Comparison of ENCODE assay signal across 14 mouse cellular contexts in genomic region chr1:82135761-82136331, GRCm38 (mm10).
DNase-seq lines count a peak whose midpoint lies in the region; ATAC-seq lines count a peak whose summit lies in the region.
"Had no signal": no experiment of that assay in that cellular context is flagged by ENCODE, and none has a peak within 500 bp of the region (broad histone marks: within the 10 kb centered on the region; RNA-seq: fewer than 3 reads in every experiment).

No protein-coding gene starts in this region.

- peak; percentile 28 for DNase-seq in heart, postnatal 4 days
- DNase-seq in heart, postnatal 14 days = no peak
- peak; percentile 8 for DNase-seq in retina, postnatal 1 day
- DNase-seq in retina, embryonic 14.5 days (ENCODE audit: low spot score) = no peak
- peak; percentile 48 for DNase-seq in limb, embryonic 11.5 days (ENCODE audit: low spot score)
- no peak for DNase-seq in layer of hippocampus, postnatal 14 days (ENCODE audit: low spot score in 2 of 2)
- DNase-seq: cerebellum, adult 2 months; kidney, postnatal 10 days; lung, embryonic 14.5 days had no signal

- no peaks in the 10 kb centered on the region for H3K36me3 ChIP-seq in limb, embryonic 11.5 days (ENCODE audit: control insufficient read depth, insufficient read depth, low read length)
- H3K36me3 ChIP-seq: forebrain, embryonic 10.5 days; hindbrain, embryonic 10.5 days had no signal

- H3K9me3 ChIP-seq in limb, embryonic 11.5 days (ENCODE audit: control insufficient read depth, low read length) = no peaks in the 10 kb centered on the region
- H3K9me3 ChIP-seq: forebrain, embryonic 10.5 days; hindbrain, embryonic 10.5 days had no signal

- 23% methylated on average over 8 of the region's 8 CpGs for WGBS in limb, embryonic 11.5 days

- H3K9ac ChIP-seq in limb, embryonic 11.5 days (ENCODE audit: low read length) = no peak overlapping the region
- H3K9ac ChIP-seq: lung, embryonic 14.5 days had no signal

- no peak overlapping the region for H3K27ac ChIP-seq in limb, embryonic 11.5 days (replicated peaks; ENCODE audit: low read depth, low read length)
- H3K27ac ChIP-seq: forebrain, embryonic 10.5 days; hindbrain, embryonic 10.5 days; macrophage had no signal

- ATAC-seq in limb, embryonic 11.5 days (ENCODE audit: insufficient number of reproducible peaks, low FRiP score, low TSS enrichment, low read depth) = peak; percentile 76; the same call in 1 of the 2 replicates
- no peak for ATAC-seq in monocyte, adult 5-6 weeks (replicated peaks; ENCODE audit: insufficient number of reproducible peaks, low FRiP score, low TSS enrichment, poor library complexity, severe bottlenecking)

- no peaks in the 10 kb centered on the region for H3K4me1 ChIP-seq in limb, embryonic 11.5 days (ENCODE audit: control insufficient read depth, insufficient read depth, low read length)

- intact Hi-C loops in heart, postnatal 14 days (cut with DNase I) = no loop called here

- H3K4me3 ChIP-seq in limb, embryonic 11.5 days (ENCODE audit: low read depth, low read length) = no peak overlapping the region
- H3K4me3 ChIP-seq: forebrain, embryonic 10.5 days; hindbrain, embryonic 10.5 days had no signal

- H3K27me3 ChIP-seq in limb, embryonic 11.5 days (ENCODE audit: control insufficient read depth, insufficient read depth, low read length) = no peaks in the 10 kb centered on the region

- no peak overlapping the region for H3K4me2 ChIP-seq in limb, embryonic 11.5 days (ENCODE audit: low read depth, severe bottlenecking)
- H3K4me2 ChIP-seq: liver, embryonic 11.5 days; lung, embryonic 14.5 days had no signal

Comparison
In these comparisons a context has a peak if more than half of its experiments do, and no peak if none do; other contexts are left out.
1. DNase-seq: peak in heart, postnatal 4 days (single experiment), retina, postnatal 1 day (single experiment) and limb, embryonic 11.5 days (single experiment); none in heart, postnatal 14 days (0 of 2), retina, embryonic 14.5 days (single experiment) and layer of hippocampus, postnatal 14 days (0 of 2).